Mouse (Mus musculus): ENCODE data around the gene Tgif1.

DNA sequence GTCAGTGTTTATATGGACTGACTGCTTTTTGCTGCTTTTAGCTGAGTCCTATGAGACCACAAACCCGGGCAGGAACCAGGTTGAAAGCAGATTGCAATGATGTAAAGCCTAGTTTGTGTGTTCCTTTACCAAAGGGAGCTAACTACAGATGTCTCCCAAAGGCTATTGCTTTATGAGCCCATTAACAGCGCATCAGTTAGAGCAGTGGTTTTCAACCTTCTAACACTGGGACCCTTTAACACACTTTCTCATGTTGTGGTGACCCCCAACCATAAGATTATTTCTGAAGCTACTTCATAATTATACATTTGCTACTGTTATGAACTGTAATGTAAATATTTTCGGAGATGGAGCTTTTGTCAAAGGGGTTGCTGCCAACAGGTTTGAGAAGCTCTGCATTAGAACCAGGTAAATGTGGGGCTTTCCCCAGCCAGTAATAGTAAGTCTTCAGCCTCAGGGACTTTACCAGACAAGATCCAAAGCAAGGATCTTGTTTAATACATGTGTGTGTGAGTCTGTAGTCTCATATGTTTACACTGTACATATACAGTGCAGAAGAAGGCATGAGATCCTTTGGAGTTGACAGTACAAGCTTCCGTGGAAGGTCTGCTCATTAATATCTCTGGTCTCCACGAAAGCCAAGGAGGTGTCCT lies 15.4 kb upstream of the Tgif1 start:
- TF ChIP-seq CTCF (IDR thresholded peaks at IDR 0.05; ENCODE audit: borderline replicate concordance, extremely low read depth, insufficient read depth, insufficient read length) = no peak
- TF ChIP-seq POLR2A (IDR thresholded peaks at IDR 0.05; ENCODE audit: borderline replicate concordance, extremely low read depth, insufficient read depth, insufficient read length, poor library complexity, severe bottlenecking) = no peak

All from brain, embryonic 14.5 days (tissue).